Mouse (Mus musculus): ENCODE data around the gene Thrb.

Thrb gene

GRCm38 (mm10) chr14:17659686-17660328, at the start of gene Thrb:
Gene Thrb, plus strand, starts transcription at chr14:17660261.
- DNase-seq (ENCODE audit: low spot score), result peak; percentile 6

GRCm38 (mm10) chr14:17621671-17622070, 38.4 kb upstream of the Thrb start:
- no peak for DNase-seq (ENCODE audit: low spot score)

DNA sequence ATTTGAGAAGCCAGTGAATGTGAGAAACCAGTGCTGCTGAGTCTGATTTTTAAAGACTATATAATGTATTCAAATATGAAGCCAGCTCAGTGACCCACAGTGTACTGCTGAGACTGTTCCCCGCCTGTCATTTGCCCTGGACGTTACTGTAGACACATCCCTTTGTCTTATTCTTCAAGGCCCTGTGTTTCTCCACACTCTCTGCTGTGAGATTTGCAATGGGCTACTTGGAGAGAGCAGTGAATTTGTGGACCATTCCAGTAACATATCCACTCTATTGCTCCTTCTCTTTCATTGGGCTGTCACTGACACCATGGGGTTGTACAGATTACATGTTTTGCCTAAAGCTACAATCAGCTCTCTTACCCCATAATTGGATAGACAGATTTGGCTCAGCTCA, 36.1 kb upstream of the Thrb start:
- no peak for DNase-seq (ENCODE audit: low spot score)

- no peak for DNase-seq (ENCODE audit: low spot score)
Measured at GRCm38 (mm10) chr14:17629215-17629614, 30.8 kb upstream of the Thrb start.

GRCm38 (mm10) chr14:17632887-17633522, 27.1 kb upstream of the Thrb start:
- DNase-seq (ENCODE audit: low spot score), result peak; percentile 7

DNA sequence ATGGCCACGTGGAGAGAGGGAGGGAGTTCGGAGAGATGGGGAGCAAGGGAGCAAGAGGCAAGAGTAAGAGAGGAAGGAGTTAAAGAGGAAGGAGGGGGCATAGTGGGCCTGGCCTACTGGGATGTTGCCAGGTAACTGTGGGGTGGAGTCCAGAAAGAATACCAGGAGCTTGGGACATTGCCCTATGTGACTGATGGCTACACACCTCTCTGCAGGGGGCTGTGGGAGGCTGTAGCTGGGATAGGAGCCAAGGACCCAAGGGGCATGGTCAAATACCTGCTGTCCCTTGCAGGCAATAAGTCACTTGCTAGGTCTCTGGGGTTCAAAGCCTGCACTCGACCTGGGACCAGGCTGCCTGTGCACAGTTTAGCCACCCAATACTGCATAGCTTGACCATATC, 23.1 kb upstream of the Thrb start:
- DNase-seq (ENCODE audit: low spot score), result no peak

DNA sequence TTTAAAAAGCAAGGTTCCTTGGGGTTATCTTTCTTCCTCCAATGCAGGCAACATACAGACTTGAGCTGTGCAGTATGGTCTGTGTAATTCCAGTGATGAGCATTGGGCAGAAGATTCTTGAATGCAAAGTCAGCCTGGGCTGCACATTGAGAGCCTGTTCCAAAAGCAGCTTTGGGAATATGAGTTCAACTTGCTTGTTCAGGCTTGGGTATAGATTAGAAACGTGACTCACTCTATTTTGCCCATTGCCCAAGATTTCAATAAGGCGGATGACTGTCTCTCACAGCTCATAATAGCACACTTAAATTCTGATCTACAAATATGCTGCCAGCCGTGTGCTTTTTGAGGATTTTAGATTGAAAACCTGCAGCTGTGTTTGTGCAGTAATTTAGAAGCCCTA, 18.3 kb upstream of the Thrb start:
- no peak for DNase-seq (ENCODE audit: low spot score)

GRCm38 (mm10) chr14:17655084-17655483, 5.0 kb upstream of the Thrb start:
- DNase-seq (ENCODE audit: low spot score), result no peak

DNA sequence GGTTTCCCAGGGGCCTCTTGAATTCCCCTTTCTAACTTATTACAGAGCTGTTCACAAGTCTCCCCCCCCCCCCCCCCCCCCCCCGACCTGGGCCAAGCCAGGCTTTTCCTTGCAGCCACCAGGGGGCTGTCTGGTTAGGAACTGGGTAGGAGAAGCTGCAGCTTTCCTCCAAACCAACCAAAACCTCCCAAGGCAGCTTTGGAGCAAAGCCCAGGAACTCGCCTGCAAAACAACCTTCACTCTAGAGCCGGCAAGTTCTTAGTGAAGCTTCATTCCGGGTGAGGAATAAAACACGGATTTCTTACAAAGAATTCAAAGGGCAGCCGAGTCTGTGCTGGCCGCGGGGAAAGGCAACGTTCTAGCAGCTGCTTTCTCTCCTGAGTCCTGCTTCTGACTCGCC, 1.0 kb upstream of the Thrb start:
- DNase-seq (ENCODE audit: low spot score), result peak; percentile 72

GRCm38 (mm10) chr14:17660329-17661099, 453 bp downstream of the Thrb start:
- DNase-seq (ENCODE audit: low spot score), result peak; percentile 82

DNA sequence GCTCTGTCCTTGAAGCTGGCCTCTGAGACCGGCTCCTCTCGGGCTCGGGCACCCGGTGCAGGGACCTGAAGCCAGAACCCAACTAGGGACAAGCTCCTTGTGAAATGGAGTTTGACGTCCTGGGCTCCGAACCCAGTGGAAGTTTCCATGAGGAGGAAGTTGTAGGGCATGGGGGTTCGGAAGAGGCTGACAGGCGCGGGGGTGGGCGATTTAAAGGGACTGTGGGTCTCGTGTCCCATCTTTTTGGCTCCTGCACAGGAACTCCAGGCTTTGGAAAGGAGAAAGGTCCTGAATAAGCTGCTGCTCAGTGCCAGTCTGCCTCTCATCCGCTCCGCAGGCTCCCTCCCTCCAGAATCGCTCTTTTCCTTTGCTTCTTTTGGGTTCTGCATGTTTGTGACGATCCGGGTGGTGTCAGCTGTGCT, 1.1 kb downstream of the Thrb start:
- no peak for DNase-seq (ENCODE audit: low spot score)

DNA sequence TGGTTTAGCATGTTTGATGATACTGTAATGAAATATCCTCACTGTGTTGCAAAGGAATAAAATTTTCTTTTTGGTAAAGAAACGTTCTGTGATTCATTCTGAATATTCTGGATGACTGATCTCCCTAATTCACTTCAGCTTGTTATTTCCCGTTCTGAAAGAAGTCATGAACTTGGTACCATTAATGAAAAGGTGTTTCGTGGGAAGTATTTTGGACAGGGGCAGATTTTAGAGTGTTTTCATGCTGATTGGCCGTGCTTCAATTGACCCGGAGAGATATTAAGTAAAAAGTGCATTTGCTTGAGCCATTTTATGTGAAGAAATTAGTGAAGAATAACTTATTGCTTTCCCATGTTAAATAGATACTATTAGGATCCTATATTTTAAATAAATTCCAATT, 2.0 kb downstream of the Thrb start:
- no peak for DNase-seq (ENCODE audit: low spot score)

GRCm38 (mm10) chr14:17674335-17674734, 14.3 kb downstream of the Thrb start:
- DNase-seq (ENCODE audit: low spot score), result no peak

DNA sequence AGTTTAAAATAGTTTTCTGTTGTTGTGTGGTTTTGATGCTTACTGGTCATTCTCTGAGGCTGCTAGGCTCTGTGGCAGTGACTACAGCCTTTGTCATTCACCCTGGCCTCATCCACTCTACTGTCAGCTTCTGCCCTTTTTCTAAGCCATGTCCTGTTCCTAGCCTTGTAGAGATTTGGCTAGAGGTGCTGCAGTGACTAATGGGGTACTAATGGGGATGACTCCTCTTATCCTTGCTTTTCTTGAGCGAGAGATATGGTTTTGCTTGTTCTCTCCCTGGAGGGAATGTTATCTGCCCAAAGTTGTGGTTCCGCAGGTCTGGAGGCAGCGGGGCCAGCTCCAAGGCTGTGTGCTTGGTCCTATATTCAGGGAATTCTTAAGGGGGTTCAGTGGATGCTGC, 15.2 kb downstream of the Thrb start:
- DNase-seq (ENCODE audit: low spot score), result no peak

- no peak for DNase-seq (ENCODE audit: low spot score)
Measured at GRCm38 (mm10) chr14:17681479-17681878, 21.4 kb downstream of the Thrb start.

DNA sequence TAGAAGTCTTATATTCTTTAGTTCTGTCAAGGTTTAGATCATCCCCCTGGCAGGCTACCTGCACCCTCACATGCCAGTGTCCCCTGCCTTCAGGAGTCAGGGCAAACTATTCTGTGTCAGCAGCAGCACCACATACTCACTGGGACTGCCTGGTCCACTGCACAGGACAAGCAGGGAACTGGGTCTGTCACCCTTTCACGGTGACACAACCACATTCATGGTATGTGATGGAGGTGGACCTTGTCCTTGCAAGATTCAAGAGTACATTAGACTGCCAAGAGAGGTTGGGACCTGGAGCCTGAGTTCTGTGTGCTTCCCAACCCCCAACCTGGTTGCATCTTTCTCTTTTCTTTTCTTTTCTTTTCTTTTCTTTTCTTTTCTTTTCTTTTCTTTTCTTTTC, 24.8 kb downstream of the Thrb start:
- DNase-seq (ENCODE audit: low spot score), result no peak

- DNase-seq (ENCODE audit: low spot score), result no peak
Measured at GRCm38 (mm10) chr14:17685491-17685890, 25.4 kb downstream of the Thrb start.

- DNase-seq (ENCODE audit: low spot score), result no peak
Measured at GRCm38 (mm10) chr14:17686939-17687338, 26.9 kb downstream of the Thrb start.

GRCm38 (mm10) chr14:17691246-17691645, 31.2 kb downstream of the Thrb start:
- no peak for DNase-seq (ENCODE audit: low spot score)

DNA sequence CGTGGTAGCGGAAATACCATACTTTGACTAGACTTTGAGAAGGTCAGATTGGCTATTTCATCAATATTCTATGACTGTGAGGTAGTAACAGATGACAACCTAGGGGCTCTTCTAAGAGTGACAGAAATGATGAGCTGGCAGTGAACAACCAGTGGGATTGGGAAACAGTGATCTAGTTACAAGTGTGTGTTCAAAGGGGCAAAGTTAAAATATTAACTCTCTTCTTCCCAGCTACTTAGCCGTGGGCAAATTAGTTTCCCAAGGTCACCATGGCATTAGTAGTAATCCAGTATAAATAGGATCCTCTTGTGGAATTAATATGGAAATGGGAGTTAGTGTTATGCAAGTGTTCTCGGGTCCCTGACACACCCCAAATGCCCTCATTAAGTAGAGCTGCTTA, 35.5 kb downstream of the Thrb start:
- no peak for DNase-seq (ENCODE audit: low spot score)

DNA sequence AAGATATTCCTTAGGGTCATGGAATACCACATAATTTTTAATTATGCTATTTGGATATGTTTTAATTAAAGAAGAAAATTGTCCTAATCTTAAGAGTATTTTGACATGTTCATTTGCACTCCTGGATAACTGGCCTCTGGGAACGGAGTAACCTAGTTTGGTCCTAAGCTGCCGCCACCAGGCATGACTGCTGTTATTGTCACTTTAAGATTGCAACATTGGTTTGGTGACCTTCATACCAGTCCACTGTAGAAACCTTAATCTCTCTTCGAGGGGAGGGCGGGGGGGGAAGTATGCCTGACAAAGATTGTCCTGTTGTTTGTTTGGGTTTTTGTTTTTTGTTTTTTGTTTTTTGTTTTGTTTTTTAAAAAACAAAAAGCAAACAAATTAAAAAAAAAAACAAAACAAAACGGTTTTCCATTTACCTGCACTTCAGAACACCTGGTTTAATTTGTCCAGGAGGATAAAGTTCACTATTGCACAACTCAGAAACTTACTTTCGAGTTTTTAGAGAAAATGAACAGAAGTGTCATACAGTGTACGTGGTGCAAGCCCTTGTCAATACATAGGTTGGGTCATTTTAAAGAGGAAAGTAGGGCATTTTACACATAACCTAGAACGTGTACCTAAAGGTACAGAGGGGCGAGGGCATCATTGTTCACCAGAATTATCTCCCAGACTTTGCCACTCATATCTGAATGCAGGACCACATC, 38.0 kb downstream of the Thrb start:
- peak; percentile 40 for DNase-seq (ENCODE audit: low spot score)

DNA sequence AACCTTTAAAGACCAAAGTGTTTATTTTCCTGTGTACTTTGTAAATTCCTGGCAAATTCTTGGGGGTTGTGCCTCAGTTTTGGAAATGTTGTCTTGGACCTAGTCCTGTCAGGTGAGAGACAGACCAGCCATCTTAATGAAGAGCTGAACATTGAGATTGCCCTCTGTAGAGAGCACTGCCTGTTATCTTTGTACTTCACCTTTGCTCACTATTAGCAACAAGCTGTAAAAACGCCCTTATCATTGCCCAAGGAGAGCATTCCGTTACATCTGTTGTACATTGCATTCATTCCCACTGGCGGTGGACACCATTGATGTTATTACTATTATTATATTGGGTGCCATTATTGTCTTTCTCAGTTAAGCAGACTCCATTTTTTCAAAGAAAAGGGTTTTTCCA, 40.2 kb downstream of the Thrb start:
- peak; percentile 13 for DNase-seq (ENCODE audit: low spot score)
